Mouse (Mus musculus): ENCODE data around the gene Kcnk6. TPM values are rescaled to one million over a fixed set of nuclear protein-coding genes. Genes with fewer than 3 reads are reported as not detected.
A peak's percentile ranks its signal among the peaks of the same experiment; 100 is the strongest.
"Not testable (repeated sequence)": the region's sequence is repeated elsewhere in the genome, so short reads cannot be mapped to it uniquely, and the experiment has no call there.

Gene Kcnk6
- total RNA-seq, 2 experiments from 2014 or later = 2.4 to 4.1 TPM

- DNase-seq (ENCODE audit: low spot score in 2 of 2) = no peak
- intact Hi-C loops (cut with DNase I) = loop anchor here (5.0 kb wide), 1 partner anchor 45 kb away; no protein-coding TSS in a partner anchor
These were observed 15.4 kb upstream of the Kcnk6 start for GRCm38 (mm10) chr7:29247706-29248105.

GRCm38 (mm10) chr7:29247314-29247700, 15.0 kb upstream of the Kcnk6 start:
- intact Hi-C loops (cut with DNase I) = loop anchor here (5.0 kb wide), 1 partner anchor 45 kb away; no protein-coding TSS in a partner anchor
- peak; percentile 61 to 69 for DNase-seq (ENCODE audit: low spot score in 2 of 2)

GRCm38 (mm10) chr7:29246619-29247313, 14.5 kb upstream of the Kcnk6 start:
- DNase-seq (ENCODE audit: low spot score in 2 of 2) = no peak
- intact Hi-C loops (cut with DNase I) = loop anchor here (5.0 kb wide), 1 partner anchor 46 kb away; no protein-coding TSS in a partner anchor

- no peak for DNase-seq (ENCODE audit: low spot score in 2 of 2)
- intact Hi-C loops (cut with DNase I) = loop anchor here (5.0 kb wide), 1 partner anchor 46 kb away; no protein-coding TSS in a partner anchor
These were observed 13.7 kb upstream of the Kcnk6 start for GRCm38 (mm10) chr7:29246015-29246414.

GRCm38 (mm10) chr7:29244732-29245416, 12.6 kb upstream of the Kcnk6 start:
- no peak for DNase-seq (ENCODE audit: low spot score in 2 of 2)
- intact Hi-C loops (cut with DNase I) = loop anchor here (5.0 kb wide), 1 partner anchor 47 kb away; no protein-coding TSS in a partner anchor

- DNase-seq (ENCODE audit: low spot score in 2 of 2) = peak; percentile 95 to 96
- intact Hi-C loops (cut with DNase I) = loop anchor here (2.0 to 5.0 kb wide), 2 partner anchors 57 to 64 kb away; partner anchors contain the start of genes Dpf1 and Psmd8
These were observed 6.0 kb upstream of the Kcnk6 start, which contains the start of gene Yif1b for GRCm38 (mm10) chr7:29238019-29238967. TSS of gene Yif1b (plus strand) at chr7:29238329.

- DNase-seq (ENCODE audit: low spot score in 2 of 2) = not testable (repeated sequence)
- intact Hi-C loops (cut with DNase I) = loop anchor here (5.0 kb wide), 1 partner anchor 65 kb away; the partner anchor contains the start of gene Dpf1
These were observed 5.3 kb upstream of the Kcnk6 start for GRCm38 (mm10) chr7:29237596-29237995.

- intact Hi-C loops (cut with DNase I) = loop anchor here (5.0 kb wide), 1 partner anchor 66 kb away; the partner anchor contains the start of gene Dpf1
- no peak for DNase-seq (ENCODE audit: low spot score in 2 of 2)
These were observed 4.3 kb upstream of the Kcnk6 start for GRCm38 (mm10) chr7:29236593-29236992.

GRCm38 (mm10) chr7:29234661-29235060, 2.3 kb upstream of the Kcnk6 start:
- no peak for DNase-seq (ENCODE audit: low spot score in 2 of 2)
- intact Hi-C loops (cut with DNase I) = loop anchor here (5.0 kb wide), 1 partner anchor 68 kb away; the partner anchor contains the start of gene Dpf1

GRCm38 (mm10) chr7:29233745-29234144, 1.4 kb upstream of the Kcnk6 start:
- intact Hi-C loops (cut with DNase I) = no loop called here
- DNase-seq (ENCODE audit: low spot score in 2 of 2) = no peak

- DNase-seq (ENCODE audit: low spot score in 2 of 2) = no peak
- intact Hi-C loops (cut with DNase I) = no loop called here
These were observed 798 bp downstream of the Kcnk6 start for GRCm38 (mm10) chr7:29231517-29231916.

- intact Hi-C loops (cut with DNase I) = no loop called here
- DNase-seq (ENCODE audit: low spot score in 2 of 2) = no peak
These were observed 1.8 kb downstream of the Kcnk6 start for GRCm38 (mm10) chr7:29230560-29230959.

- intact Hi-C loops (cut with DNase I) = no loop called here
- DNase-seq (ENCODE audit: low spot score in 2 of 2) = no peak
These were observed 4.1 kb downstream of the Kcnk6 start for GRCm38 (mm10) chr7:29228202-29228601.

- DNase-seq (ENCODE audit: low spot score in 2 of 2) = no peak
- intact Hi-C loops (cut with DNase I) = no loop called here
These were observed 6.8 kb downstream of the Kcnk6 start for GRCm38 (mm10) chr7:29225520-29225919.

- DNase-seq (ENCODE audit: low spot score in 2 of 2) = peak in 1 of 2 experiments; percentile 33
- intact Hi-C loops (cut with DNase I) = no loop called here
These were observed 7.4 kb downstream of the Kcnk6 start for GRCm38 (mm10) chr7:29224756-29225394.

GRCm38 (mm10) chr7:29214846-29215245, 17.5 kb downstream of the Kcnk6 start:
- no peak for DNase-seq (ENCODE audit: low spot score in 2 of 2)
- intact Hi-C loops (cut with DNase I) = no loop called here

- intact Hi-C loops (cut with DNase I) = no loop called here
- DNase-seq (ENCODE audit: low spot score in 2 of 2) = no peak
These were observed 18.1 kb downstream of the Kcnk6 start for GRCm38 (mm10) chr7:29214236-29214635.

GRCm38 (mm10) chr7:29213675-29214082, 18.6 kb downstream of the Kcnk6 start, which contains the start of gene Catsperg1:
TSS of gene Catsperg1 (minus strand) at chr7:29214035.
- intact Hi-C loops (cut with DNase I) = no loop called here
- no peak for DNase-seq (ENCODE audit: low spot score in 2 of 2)
